Mouse (Mus musculus) limb, embryonic 11.5 days (tissue): ENCODE results near the gene Dscaml1. TPM values are rescaled to one million over a fixed set of nuclear protein-coding genes. Genes with fewer than 3 reads are reported as not detected.

Experiments used
- ATAC-seq: fragments of 200-750 bp; cut with Nextera tagmentation; 2 replicates; pipeline ENCODE4 v1.8.0; 2017; ENCODE audit warnings: low read depth; ENCODE audit not compliant: insufficient number of reproducible peaks, low FRiP score, low TSS enrichment
- DNase-seq: peaks from one replicate; pipeline ENCODE4 v3.0.0-alpha.2; 2015; ENCODE audit warnings: low spot score
- H3K27ac ChIP-seq: fragments of 300-500 bp; sonication (generic); replicated peaks from 2 replicates; pipeline ENCODE4 v1.5.1; 2014; ENCODE audit warnings: low read depth, mild to moderate bottlenecking, low read length
- H3K27me3 ChIP-seq: fragments of 300-500 bp; sonication (generic); 2 replicates; pipeline ENCODE4 v1.6.1; 2014; ENCODE audit warnings: mild to moderate bottlenecking, low read length, mixed read lengths; ENCODE audit not compliant: control insufficient read depth, insufficient read depth
- H3K36me3 ChIP-seq: fragments of 300-500 bp; sonication (generic); 2 replicates; pipeline ENCODE4 v1.6.1; 2014; ENCODE audit warnings: mild to moderate bottlenecking, low read length, moderate library complexity, mixed read lengths; ENCODE audit not compliant: control insufficient read depth, insufficient read depth
- H3K4me1 ChIP-seq: fragments of 300-500 bp; sonication (generic); 2 replicates; pipeline ENCODE4 v1.6.1; 2014; ENCODE audit warnings: low read length, mixed read lengths; ENCODE audit not compliant: control insufficient read depth, insufficient read depth
- H3K4me2 ChIP-seq: fragments of 300-500 bp; sonication (generic); 2 replicates; pipeline ENCODE4 v1.6.1; 2014; ENCODE audit warnings: low read depth, mild to moderate bottlenecking, moderate library complexity; ENCODE audit not compliant: severe bottlenecking
- H3K4me3 ChIP-seq: fragments of 300-500 bp; sonication (generic); 2 replicates; pipeline ENCODE4 v1.5.1; 2014; ENCODE audit warnings: low read depth, low read length
- H3K9ac ChIP-seq: fragments of 300-500 bp; sonication (generic); 2 replicates; pipeline ENCODE4 v1.6.1; 2014; ENCODE audit warnings: mild to moderate bottlenecking, low read length
- H3K9me3 ChIP-seq: fragments of 300-500 bp; sonication (generic); 2 replicates; pipeline ENCODE4 v1.6.1; 2016; ENCODE audit warnings: low read length; ENCODE audit not compliant: control insufficient read depth
- WGBS: fragments of 180-500 bp; shearing (Covaris S2); extraction: QIAGEN DNeasy Blood & Tissue Kit; methylation state at CpG from one replicate; pipeline ENCODE4 v1.1.7; 2014; 5-methylcytosine and 5-hydroxymethylcytosine counted together
- polyA plus RNA-seq: library from polyadenylated mRNA; unstranded; fragments of >200 nt; fragmentation: Nextera tagmentation; extraction: Ambion mirVana; gene quantifications from 2 replicates; pipeline ENCODE4 v1.2.1, GENCODE M21; 2014

Gene Dscaml1
- polyA plus RNA-seq, 1 experiment from 2014 or later: 0.11 TPM

DNA sequence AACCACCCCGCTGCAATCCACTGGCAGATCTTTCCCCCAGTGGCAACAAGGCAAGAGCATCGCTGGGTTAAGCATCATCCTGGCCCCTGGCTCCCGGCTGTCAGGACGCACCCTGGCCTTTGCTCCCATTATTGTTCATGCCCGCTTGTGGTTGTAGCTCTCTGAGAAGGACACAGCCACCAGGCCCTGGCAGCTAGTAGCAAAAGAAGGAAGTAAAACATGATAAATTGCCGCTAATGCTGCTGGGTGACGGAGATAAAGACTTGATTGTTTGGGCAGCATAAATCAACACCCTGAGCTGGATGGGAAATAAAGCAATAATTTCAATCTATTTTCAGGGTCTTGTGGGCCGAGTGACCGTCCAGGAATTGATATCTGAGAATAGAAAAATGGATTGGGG is 81.1 kb downstream of the Dscaml1 start:
- 74% methylated on average over 9 of the region's 9 CpGs for WGBS
- H3K4me3 ChIP-seq: no peak overlapping the region
- H3K27ac ChIP-seq: no peak overlapping the region
- no peak overlapping the region for H3K9ac ChIP-seq
- no peaks in the 10 kb centered on the region for H3K9me3 ChIP-seq
- H3K36me3 ChIP-seq: no peaks in the 10 kb centered on the region
- ATAC-seq (no peak), DNase-seq (no peak)
- no peak overlapping the region for H3K4me2 ChIP-seq
- H3K27me3 ChIP-seq: no peaks in the 10 kb centered on the region
- H3K4me1 ChIP-seq: peaks cover 6% of the 10 kb centered on the region

DNA sequence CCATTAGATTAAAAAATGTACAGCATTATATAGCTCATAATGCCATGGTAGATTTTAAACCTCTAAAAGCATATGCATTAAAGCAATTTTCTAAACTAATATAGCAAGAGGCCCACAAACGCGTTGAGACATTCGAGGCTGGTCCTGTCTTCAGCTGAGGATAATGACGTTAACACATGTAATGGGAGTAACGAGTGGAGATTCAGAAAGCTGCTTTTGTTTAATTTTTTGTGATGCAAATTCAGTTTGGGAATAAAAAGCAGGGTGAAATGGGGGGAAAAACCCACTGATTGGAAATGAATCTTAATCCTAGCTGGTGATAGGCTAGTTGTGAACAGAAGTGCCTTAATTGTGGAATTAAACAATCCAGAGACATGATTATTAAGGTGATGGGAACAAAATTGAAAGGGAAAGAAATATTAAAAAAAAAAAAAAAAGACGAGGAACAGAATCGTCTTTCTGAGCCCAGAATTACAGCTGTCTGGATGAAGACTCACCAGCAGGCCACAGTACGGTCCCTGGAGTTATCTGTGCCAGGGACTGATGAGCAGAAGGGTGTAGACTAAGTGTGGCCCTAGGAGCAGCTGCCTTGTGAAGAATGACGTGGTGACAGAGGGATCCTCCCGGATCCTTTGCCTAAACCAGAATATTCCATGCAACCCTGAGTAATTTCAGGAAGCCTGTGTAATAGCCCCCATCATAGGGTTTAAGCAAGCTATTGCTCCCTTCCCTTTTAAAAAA is 84.5 kb downstream of the Dscaml1 start:
- 84% methylated on average over 10 of the region's 10 CpGs for WGBS
- Histone ChIP-seq H3K27me3 (no peaks in the 10 kb centered on the region), H3K9ac (no peak overlapping the region), H3K4me1 (no peaks in the 10 kb centered on the region), H3K4me3 (no peak overlapping the region), H3K4me2 (no peak overlapping the region), H3K36me3 (no peaks in the 10 kb centered on the region), H3K9me3 (no peaks in the 10 kb centered on the region), H3K27ac (no peak overlapping the region)
- DNase-seq (no peak), ATAC-seq (no peak)

DNA sequence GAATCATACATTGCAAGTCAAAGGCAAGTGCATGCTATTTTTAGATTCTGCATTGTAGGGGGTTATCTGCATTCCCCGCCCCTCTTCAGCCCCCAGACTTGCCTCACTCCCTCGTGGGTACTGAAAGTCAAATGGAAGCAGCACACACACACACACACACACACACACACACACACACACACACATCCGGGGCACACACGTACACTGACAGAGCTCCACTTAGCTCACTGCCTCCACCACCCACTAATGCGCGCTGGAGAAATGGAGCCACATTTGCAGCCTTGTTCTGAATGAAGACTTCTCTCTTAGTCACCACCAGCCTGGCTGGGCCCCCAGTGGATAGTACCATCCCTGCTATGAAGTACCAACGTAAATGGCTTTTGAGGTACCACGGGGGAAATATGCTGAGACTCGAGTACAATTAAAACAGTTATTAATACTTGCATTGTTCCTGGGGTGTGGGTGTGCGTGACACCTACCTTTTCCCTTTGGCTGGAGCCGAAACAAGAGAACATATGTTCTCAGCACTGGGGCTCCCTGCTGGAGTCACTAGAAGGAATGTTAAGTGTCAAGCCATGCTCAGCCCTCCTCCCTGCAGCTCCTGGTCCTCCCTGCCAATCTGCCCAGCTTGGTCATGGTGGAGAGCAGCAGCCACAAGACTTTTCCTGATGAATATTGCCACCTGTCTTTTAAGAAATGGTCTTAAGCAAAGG is 91.7 kb downstream of the Dscaml1 start:
- Histone ChIP-seq H3K4me2 (no peak overlapping the region), H3K4me3 (no peak overlapping the region), H3K27ac (no peak overlapping the region), H3K36me3 (no peaks in the 10 kb centered on the region), H3K4me1 (no peaks in the 10 kb centered on the region), H3K9ac (no peak overlapping the region), H3K27me3 (no peaks in the 10 kb centered on the region), H3K9me3 (no peaks in the 10 kb centered on the region)
- WGBS: 82% methylated on average over 11 of the region's 11 CpGs
- ATAC-seq (no peak), DNase-seq (no peak)

DNA sequence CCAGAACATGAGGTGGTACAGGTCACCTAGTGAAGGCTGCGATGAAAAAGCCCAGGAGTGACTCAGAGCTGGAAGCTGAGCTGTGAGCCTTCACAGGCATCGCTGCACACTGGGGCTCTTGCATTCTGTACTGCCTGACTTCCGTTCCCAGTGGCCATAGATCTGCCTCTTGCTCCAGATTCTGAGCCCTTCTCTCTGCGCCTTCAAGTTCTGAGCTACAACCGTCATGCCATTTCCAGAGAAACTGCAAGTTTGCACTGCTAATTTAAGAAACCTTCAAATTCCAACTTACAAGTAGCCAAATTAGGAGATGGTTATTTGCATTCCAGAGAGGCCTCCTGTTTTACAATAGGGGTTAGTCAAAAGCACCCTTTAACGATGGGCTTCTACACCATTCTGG is 93.4 kb downstream of the Dscaml1 start:
- WGBS: 61% methylated on average over 6 of the region's 6 CpGs

GRCm38 (mm10) chr9:45522866-45523265 is 96.4 kb downstream of the Dscaml1 start:
- H3K4me2 ChIP-seq: no peak overlapping the region
- DNase-seq (no peak), ATAC-seq (no peak)
- no peak overlapping the region for H3K9ac ChIP-seq
- WGBS: 60% methylated on average over 3 of the region's 3 CpGs
- H3K4me1 ChIP-seq: no peaks in the 10 kb centered on the region
- H3K27me3 ChIP-seq: no peaks in the 10 kb centered on the region
- H3K4me3 ChIP-seq: no peak overlapping the region
- H3K9me3 ChIP-seq: no peaks in the 10 kb centered on the region
- no peaks in the 10 kb centered on the region for H3K36me3 ChIP-seq
- no peak overlapping the region for H3K27ac ChIP-seq

More for the DNA sequence above, 93.4 kb downstream of the Dscaml1 start:
- Histone ChIP-seq H3K4me2 (no peak overlapping the region), H3K9me3 (no peaks in the 10 kb centered on the region), H3K36me3 (no peaks in the 10 kb centered on the region), H3K9ac (no peak overlapping the region), H3K4me3 (no peak overlapping the region), H3K27me3 (no peaks in the 10 kb centered on the region), H3K27ac (no peak overlapping the region), H3K4me1 (no peaks in the 10 kb centered on the region)
- DNase-seq (no peak), ATAC-seq (no peak)

DNA sequence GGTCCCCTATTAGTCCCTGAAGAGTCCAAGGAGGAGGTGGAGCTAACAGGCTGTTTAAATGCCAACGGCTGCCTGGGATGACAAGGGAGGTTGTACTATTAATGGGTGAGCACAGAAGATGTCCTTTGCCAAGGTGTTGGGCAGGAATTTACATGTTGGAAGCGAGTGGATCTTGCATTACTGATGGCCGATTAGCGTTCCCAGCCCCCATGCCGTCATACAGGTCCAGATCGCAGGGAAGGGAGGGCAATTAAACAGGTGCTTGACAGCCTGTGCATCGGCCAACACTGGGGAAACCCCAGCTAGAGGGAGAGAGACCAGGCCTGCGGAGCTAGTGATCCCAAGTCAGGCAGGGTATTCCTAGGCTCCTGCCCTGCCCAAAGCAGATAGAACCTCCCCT is 98.1 kb downstream of the Dscaml1 start:
- Histone ChIP-seq H3K9me3 (no peaks in the 10 kb centered on the region), H3K4me3 (no peak overlapping the region), H3K27ac (no peak overlapping the region), H3K4me1 (no peaks in the 10 kb centered on the region), H3K36me3 (no peaks in the 10 kb centered on the region), H3K4me2 (no peak overlapping the region), H3K27me3 (no peaks in the 10 kb centered on the region), H3K9ac (no peak overlapping the region)
- 69% methylated on average over 8 of the region's 8 CpGs for WGBS
- ATAC-seq: no peak
- DNase-seq: no peak

GRCm38 (mm10) chr9:45533253-45533652 is 106.8 kb downstream of the Dscaml1 start:
- ATAC-seq (no peak), DNase-seq (no peak)
- Histone ChIP-seq H3K36me3 (no peaks in the 10 kb centered on the region), H3K27me3 (no peaks in the 10 kb centered on the region), H3K4me2 (no peak overlapping the region), H3K9me3 (no peaks in the 10 kb centered on the region), H3K9ac (no peak overlapping the region), H3K27ac (no peak overlapping the region), H3K4me3 (no peak overlapping the region), H3K4me1 (no peaks in the 10 kb centered on the region)
- WGBS: 86% methylated on average over 2 of the region's 2 CpGs

GRCm38 (mm10) chr9:45534472-45534988 is 108.1 kb downstream of the Dscaml1 start:
- DNase-seq (no peak), ATAC-seq (no peak)
- no peak overlapping the region for H3K27ac ChIP-seq
- H3K9ac ChIP-seq: no peak overlapping the region
- no peaks in the 10 kb centered on the region for H3K4me1 ChIP-seq
- no peaks in the 10 kb centered on the region for H3K27me3 ChIP-seq
- 80% methylated on average over 8 of the region's 8 CpGs for WGBS
- no peaks in the 10 kb centered on the region for H3K9me3 ChIP-seq
- H3K36me3 ChIP-seq: no peaks in the 10 kb centered on the region
- H3K4me2 ChIP-seq: no peak overlapping the region
- H3K4me3 ChIP-seq: no peak overlapping the region
